ENCODE assay signal across 12 mouse cellular contexts in genomic region chr13:31874427-31874826, GRCm38 (mm10).
A peak's percentile ranks its signal among the peaks of the same experiment; 100 is the strongest.
DNase-seq lines count a peak whose midpoint lies in the region.
"Had no signal": no experiment of that assay in that cellular context is flagged by ENCODE, and none has a peak within 500 bp of the region (broad histone marks: within the 10 kb centered on the region; RNA-seq: fewer than 3 reads in every experiment).

No protein-coding gene starts in this region.

- DNase-seq in heart, adult 18-20 months: peak; percentile 7 to 49
- no peak for DNase-seq in heart, postnatal 4 days
- DNase-seq in kidney, adult 11 months: peak; percentile 26
- no peak for DNase-seq in kidney, postnatal 4 days
- peak; percentile 6 to 7 for DNase-seq in kidney, postnatal 36 days
- no peak for DNase-seq in kidney, adult 9 months
- no peak for DNase-seq in ovary, postnatal 10 days (ENCODE audit: low spot score)
- DNase-seq: adrenal gland, postnatal 14 days; cerebellum, adult 11-12 months; cerebellum, adult 9-10 months; cerebellum, postnatal 25 days; gastrocnemius, postnatal 36 days had no signal

Comparison
In these comparisons a context has a peak if more than half of its experiments do, and no peak if none do; other contexts are left out.
1. DNase-seq: peak in heart, adult 18-20 months (2 of 2), kidney, adult 11 months (single experiment) and kidney, postnatal 36 days (2 of 2); none in heart, postnatal 4 days (single experiment), kidney, postnatal 4 days (0 of 2), kidney, adult 9 months (single experiment) and ovary, postnatal 10 days (single experiment).